Mouse (Mus musculus) C2C12 (cell line): ENCODE measurements around the gene Cog4.

Experiments used
- CEBPB ChIP-seq: IDR thresholded peaks from one replicate; pipeline ENCODE4 v1.6.1; 2011; ENCODE audit warnings: low read depth, mild to moderate bottlenecking, control low read depth, moderate library complexity
- CTCF ChIP-seq: IDR thresholded peaks from one replicate; pipeline ENCODE4 v1.5.1; 2011; ENCODE audit not compliant: control insufficient read depth, insufficient read depth, insufficient read length
- FOSL1 ChIP-seq: IDR thresholded peaks from one replicate; pipeline ENCODE4 v1.8.0; 2011; ENCODE audit warnings: mild to moderate bottlenecking, low read length; ENCODE audit not compliant: poor library complexity, insufficient read depth, severe bottlenecking
- MAX ChIP-seq: IDR thresholded peaks from one replicate; pipeline ENCODE4 v1.6.1; 2011; ENCODE audit warnings: mild to moderate bottlenecking, control low read depth
- MYOD1 ChIP-seq: IDR thresholded peaks from one replicate; pipeline ENCODE4 v1.6.1; 2011; ENCODE audit warnings: low read depth; ENCODE audit not compliant: control insufficient read depth, insufficient read length
- USF1 ChIP-seq: IDR thresholded peaks from one replicate; pipeline ENCODE4 v1.6.1; 2011; ENCODE audit warnings: low read depth, mild to moderate bottlenecking, control low read depth, moderate library complexity

DNA sequence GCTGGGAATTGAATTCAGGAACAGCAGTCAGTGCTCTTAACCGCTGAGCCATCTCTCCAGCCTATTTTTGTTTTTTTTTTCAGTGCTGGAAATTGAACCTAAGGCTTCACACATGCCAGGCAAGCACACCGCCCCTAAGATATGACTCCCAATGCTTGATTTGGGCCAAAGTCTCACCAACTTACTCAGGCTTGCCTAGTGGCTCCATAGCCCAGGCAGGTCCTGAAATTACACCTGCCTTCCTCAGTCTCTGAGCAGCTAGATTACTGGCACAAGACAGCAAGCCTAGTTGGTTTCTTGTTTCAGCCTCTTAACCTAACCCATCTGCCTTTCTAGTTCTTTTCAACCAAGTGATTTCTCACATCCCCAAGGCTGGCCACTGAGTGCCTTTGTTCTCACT is 24.1 kb downstream of the Cog4 start:
- TF ChIP-seq CTCF (no peak), MAX (no peak), FOSL1 (no peak), USF1 (no peak), MYOD1 (no peak), CEBPB (no peak)
